Mouse (Mus musculus) testis, postnatal 14 days (tissue): ENCODE data around the gene Fut1.

ENCODE experiments used
- DNase-seq: peaks from one replicate; pipeline ENCODE4 v3.0.0; 2021; ENCODE audit warnings: low spot score

Gene Fut1

DNA sequence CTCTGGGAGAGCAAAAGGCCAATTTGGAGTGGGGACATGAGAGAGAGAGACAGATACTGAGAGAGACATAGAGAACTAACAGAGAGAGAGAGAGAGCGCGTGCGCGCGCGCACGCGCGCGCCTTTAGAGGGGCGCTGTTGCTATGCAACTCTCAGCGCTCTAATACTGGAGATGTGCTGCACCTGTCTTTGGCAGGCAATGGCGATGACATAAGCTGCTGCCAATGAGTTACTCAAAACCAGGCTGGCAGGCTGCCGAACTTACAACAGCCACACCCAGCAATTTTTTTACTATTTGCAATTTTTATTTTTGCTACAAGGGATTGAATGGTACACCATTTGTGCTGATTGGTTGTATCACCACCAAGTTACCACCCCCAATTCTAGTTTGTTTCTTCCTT, 50.7 kb downstream of the Fut1 start:
- no peak for DNase-seq

DNA sequence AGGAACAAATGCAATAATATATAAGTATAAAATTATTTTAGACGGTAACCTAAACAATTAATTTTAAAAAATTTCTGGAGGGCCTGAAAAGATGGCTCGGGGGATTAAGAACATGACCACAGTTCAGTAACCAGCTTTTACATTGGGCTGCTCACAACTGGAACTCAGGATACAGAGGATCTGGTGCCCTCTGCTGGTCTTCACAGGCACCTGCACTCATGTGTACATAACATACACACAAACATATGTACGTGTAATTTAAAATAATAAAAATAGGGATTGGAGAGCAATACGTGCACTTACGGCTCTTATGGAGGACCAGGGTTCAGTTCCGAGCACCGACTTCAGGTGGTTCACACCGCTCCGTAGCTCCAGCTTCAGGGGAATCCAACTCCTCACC, 51.8 kb downstream of the Fut1 start:
- no peak for DNase-seq
